Mouse (Mus musculus): Measurements from ENCODE around the gene Apobec4. TPM values are rescaled to one million over a fixed set of nuclear protein-coding genes. Genes with fewer than 3 reads are reported as not detected.

The Apobec4 gene
- total RNA-seq, 2 experiments from 2014 or later: not detected

- no peak for DNase-seq (ENCODE audit: low spot score in 2 of 2)
- H3K4me3 ChIP-seq: no peak overlapping the region
- no peak for TF ChIP-seq CTCF (conservative IDR thresholded peaks at IDR 0.05)
- no peak overlapping the region for H3K27ac ChIP-seq
Measured at GRCm38 (mm10) chr1:152798125-152798524, 47.8 kb downstream of the Apobec4 start.

DNA sequence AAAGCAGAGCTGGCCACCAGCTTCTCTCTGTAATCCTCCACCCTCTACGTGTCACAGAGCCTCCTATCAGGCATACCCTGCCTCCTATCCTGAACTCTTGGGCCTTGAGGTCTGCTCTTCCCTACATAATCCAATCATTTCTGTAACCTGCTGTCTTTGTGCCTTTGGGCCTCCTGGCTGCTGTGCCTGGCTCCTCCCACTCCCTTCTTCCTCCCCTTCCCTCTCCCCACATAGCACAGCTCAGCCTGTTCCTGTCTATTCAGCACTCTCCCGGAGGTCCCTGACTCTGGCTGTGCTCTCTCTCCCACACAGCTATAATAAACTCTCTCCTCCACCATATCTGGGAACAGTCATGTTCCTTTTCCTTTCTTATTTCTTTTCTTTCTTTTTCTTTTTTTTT, 49.5 kb downstream of the Apobec4 start, which contains the start of gene Ncf2:
TSS of gene Ncf2 (plus strand) at position 298 of the 400 bp plus-strand sequence.
- no peak for TF ChIP-seq CTCF (conservative IDR thresholded peaks at IDR 0.05)
- no peak within 1 kb of the TSS for H3K4me3 ChIP-seq
- H3K27ac ChIP-seq: no peak within 1 kb of the TSS; the same call in 1 of the 2 replicates
- no peak for DNase-seq (ENCODE audit: low spot score in 2 of 2)

DNA sequence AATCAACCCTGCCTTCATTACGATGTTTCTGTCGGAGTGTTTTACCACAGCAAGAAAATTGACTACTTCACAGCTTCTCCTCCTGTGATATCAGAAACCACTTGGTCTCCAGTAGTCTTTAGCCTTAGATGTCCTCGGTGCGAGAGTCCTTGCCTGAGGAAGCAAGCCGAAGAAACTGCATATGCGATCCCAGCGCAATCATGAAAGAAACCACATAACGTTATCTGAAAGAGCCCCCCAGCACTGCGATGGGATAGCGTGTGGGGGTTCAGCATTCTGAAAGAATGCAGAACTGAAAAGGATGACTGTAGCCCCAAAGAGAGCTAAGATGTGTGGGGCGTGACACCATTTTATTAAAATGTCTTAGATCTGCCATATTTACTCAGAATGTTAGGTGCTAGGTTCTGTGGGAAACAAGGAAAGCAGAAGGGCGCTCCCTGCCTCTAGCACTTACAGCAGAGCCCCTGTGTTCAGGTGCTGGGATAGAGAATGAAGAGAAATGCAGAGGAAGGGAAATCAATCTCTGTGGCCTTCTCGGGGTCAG, 50.4 kb downstream of the Apobec4 start:
- no peak overlapping the region for H3K4me3 ChIP-seq
- no peak for TF ChIP-seq CTCF (conservative IDR thresholded peaks at IDR 0.05)
- H3K27ac ChIP-seq: no peak overlapping the region; the same call in 1 of the 2 replicates
- no peak for DNase-seq (ENCODE audit: low spot score in 2 of 2)

- no peak overlapping the region for H3K4me3 ChIP-seq
- no peak for DNase-seq (ENCODE audit: low spot score in 2 of 2)
- no peak for TF ChIP-seq CTCF (conservative IDR thresholded peaks at IDR 0.05)
- H3K27ac ChIP-seq: no peak overlapping the region
Measured at GRCm38 (mm10) chr1:152804907-152805306, 54.6 kb downstream of the Apobec4 start.

Other genes starting within 250 kb of the Apobec4 start
- 100 to 1,000 TPM; 126 TPM for gene Rgl1, start 15.8 kb downstream of the Apobec4 start, total RNA-seq (2021)
- 100 to 1,000 TPM; 185 to 193 TPM for gene Arpc5, start 16.0 kb downstream of the Apobec4 start, total RNA-seq (2021)
- 1 to 10 TPM; 1.9 to 2.9 TPM for gene Ncf2, start 49.6 kb downstream of the Apobec4 start, total RNA-seq (2021)
- 10 to 100 TPM; 95.5 to 97.8 TPM for gene Smg7, start 152.1 kb downstream of the Apobec4 start, total RNA-seq (2021)
- gene Nmnat2, start 204.4 kb downstream of the Apobec4 start, total RNA-seq (2021): 100 to 1,000 TPM; 133 to 141 TPM

Measured in layer of hippocampus, adult 2 months (tissue).